ENCODE assay signal across 27 mouse cellular contexts in the genomic region with DNA sequence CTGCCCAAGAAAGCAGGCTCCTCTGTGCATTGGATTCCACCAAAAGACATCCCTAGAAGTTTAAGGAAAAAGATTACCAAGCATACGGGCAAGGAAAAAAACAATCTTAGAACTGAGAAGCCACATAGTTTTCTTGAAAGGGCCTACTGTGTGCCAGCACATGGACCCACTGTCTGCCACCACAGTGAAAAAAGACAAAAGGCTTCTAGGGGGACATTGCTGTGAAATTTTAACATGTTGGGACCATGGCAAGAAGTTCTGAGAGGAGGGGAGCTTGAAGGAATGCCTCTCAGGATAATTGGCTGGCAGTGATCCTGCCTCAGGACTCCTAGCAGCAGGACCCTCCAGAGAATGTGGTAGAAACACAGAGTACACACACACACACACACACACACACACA. TPM values are rescaled to one million over a fixed set of nuclear protein-coding genes. Genes with fewer than 3 reads are reported as not detected.
A peak's percentile ranks its signal among the peaks of the same experiment; 100 is the strongest.
DNase-seq lines count a peak whose midpoint lies in the region; ATAC-seq and TF ChIP-seq lines count a peak whose summit lies in the region.
"Had no signal": no experiment of that assay in that cellular context is flagged by ENCODE, and none has a peak within 500 bp of the region (broad histone marks: within the 10 kb centered on the region; RNA-seq: fewer than 3 reads in every experiment).

No protein-coding gene starts in this region.

- no peaks in the 10 kb centered on the region; the same call in 1 of the 2 replicates for H3K4me1 ChIP-seq in forebrain, embryonic 11.5 days (replicated peaks; ENCODE audit: control insufficient read depth, insufficient read depth, low read length)
- peaks cover 22% of the 10 kb centered on the region for H3K4me1 ChIP-seq in forebrain, embryonic 10.5 days
- H3K4me1 ChIP-seq in limb, embryonic 13.5 days, result peaks cover 87% of the 10 kb centered on the region
- H3K4me1 ChIP-seq in limb, embryonic 10.5 days, result peaks cover 71% of the 10 kb centered on the region
- H3K4me1 ChIP-seq in small intestine, adult 2 months (ENCODE audit: control insufficient read depth, insufficient read depth, insufficient read length, low read length), result peaks cover 18% of the 10 kb centered on the region
- H3K4me1 ChIP-seq in stomach, postnatal 0 days (replicated peaks; ENCODE audit: control insufficient read depth, insufficient read depth), result 0 out of 2 replicates have a peak, but pooled peaks cover 2% of the 10 kb centered on the region
- no peaks in the 10 kb centered on the region for H3K4me1 ChIP-seq in cerebellum, adult 2 months (ENCODE audit: control insufficient read depth, insufficient read depth, low read length)

- ATAC-seq in forebrain, embryonic 11.5 days (replicated peaks; ENCODE audit: low FRiP score), result no peak
- no peak for ATAC-seq in limb, embryonic 13.5 days (ENCODE audit: low FRiP score, low read depth)
- ATAC-seq in stomach, postnatal 0 days (ENCODE audit: low FRiP score, low TSS enrichment), result no peak
- ATAC-seq: CD4-positive, CD25-positive, alpha-beta regulatory T cell, adult 4 months; forebrain, embryonic 14.5 days; forebrain, embryonic 16.5 days had no signal

- TF ChIP-seq EP300 in stomach, postnatal 0 days (optimal IDR thresholded peaks at IDR 0.05), result no peak

- no peaks in the 10 kb centered on the region for H3K36me3 ChIP-seq in forebrain, embryonic 11.5 days (ENCODE audit: control insufficient read depth, insufficient read depth, low read length)
- peaks cover 56% of the 10 kb centered on the region for H3K36me3 ChIP-seq in forebrain, embryonic 10.5 days (replicated peaks)
- peaks cover 75% of the 10 kb centered on the region for H3K36me3 ChIP-seq in limb, embryonic 13.5 days
- peaks cover 88% of the 10 kb centered on the region for H3K36me3 ChIP-seq in limb, embryonic 10.5 days
- H3K36me3 ChIP-seq in small intestine, adult 2 months (ENCODE audit: control insufficient read depth, insufficient read depth, low read length), result peaks cover 23% of the 10 kb centered on the region
- H3K36me3 ChIP-seq in stomach, postnatal 0 days (ENCODE audit: control insufficient read depth, insufficient read depth, low read length), result 0 out of 2 replicates have a peak, but pooled peaks cover 4% of the 10 kb centered on the region
- H3K36me3 ChIP-seq: forebrain, embryonic 12.5 days had no signal

- H3K27ac ChIP-seq in forebrain, embryonic 11.5 days (ENCODE audit: low read depth, low read length), result no peak overlapping the region
- H3K27ac ChIP-seq in forebrain, embryonic 10.5 days, result no peak overlapping the region
- peak overlapping the region; percentile 85 for H3K27ac ChIP-seq in limb, embryonic 13.5 days
- no peak overlapping the region for H3K27ac ChIP-seq in limb, embryonic 10.5 days
- peak overlapping the region; percentile 56 for H3K27ac ChIP-seq in small intestine, adult 2 months (ENCODE audit: insufficient read depth, low read depth, low read length)
- H3K27ac ChIP-seq in stomach, postnatal 0 days (replicated peaks), result peak overlapping the region; percentile 56; the same call in 1 of the 2 replicates
- no peak overlapping the region for H3K27ac ChIP-seq in cerebellum, adult 2 months (ENCODE audit: insufficient read depth, low read length)
- H3K27ac ChIP-seq: embryonic facial prominence, embryonic 13.5 days; forebrain, embryonic 12.5 days had no signal

- TF ChIP-seq POLR2A in small intestine, adult 2 months (IDR thresholded peaks at IDR 0.05; ENCODE audit: low read depth, low read length), result no peak
- TF ChIP-seq POLR2A in cerebellum, adult 2 months (IDR thresholded peaks at IDR 0.05; ENCODE audit: borderline replicate concordance, insufficient read depth, low read length), result no peak

- no peaks in the 10 kb centered on the region for H3K27me3 ChIP-seq in forebrain, embryonic 11.5 days (ENCODE audit: control insufficient read depth, insufficient read depth, low read length)
- no peaks in the 10 kb centered on the region for H3K27me3 ChIP-seq in forebrain, embryonic 10.5 days (ENCODE audit: poor library complexity, severe bottlenecking)
- no peaks in the 10 kb centered on the region for H3K27me3 ChIP-seq in limb, embryonic 13.5 days
- no peaks in the 10 kb centered on the region for H3K27me3 ChIP-seq in limb, embryonic 10.5 days (ENCODE audit: low read depth, poor library complexity, severe bottlenecking)
- H3K27me3 ChIP-seq in small intestine, adult 2 months (ENCODE audit: control insufficient read depth, insufficient read depth, low read length), result no peaks in the 10 kb centered on the region
- H3K27me3 ChIP-seq in stomach, postnatal 0 days (ENCODE audit: control insufficient read depth, insufficient read depth, low read length), result no peaks in the 10 kb centered on the region
- H3K27me3 ChIP-seq in cerebellum, adult 2 months (ENCODE audit: control insufficient read depth, insufficient read depth, low read length), result no peaks in the 10 kb centered on the region
- H3K27me3 ChIP-seq: CH12.LX; embryonic facial prominence, embryonic 13.5 days; embryonic facial prominence, embryonic 15.5 days had no signal

- peak; percentile 29 for DNase-seq in forebrain, embryonic 11.5 days (ENCODE audit: low spot score)
- DNase-seq in forebrain, embryonic 10.5 days (ENCODE audit: extremely low spot score, low spot score), result no peak
- DNase-seq in limb, embryonic 10.5 days (ENCODE audit: low spot score), result no peak
- DNase-seq in stomach, postnatal 0 days (ENCODE audit: low spot score), result no peak
- DNase-seq in left cerebral cortex, postnatal 25 days (ENCODE audit: low spot score in 2 of 2), result no peak
- DNase-seq in cerebellum, adult 2 months, result no peak
- DNase-seq: adrenal gland, adult 2 months; adrenal gland, postnatal 14 days; adrenal gland, postnatal 36 days; B cell, adult 2 months; cerebellum, adult 11-12 months; cerebellum, adult 8-10 months; cerebellum, adult 9-11 months; cerebellum, postnatal 14 days; cerebellum, postnatal 36 days; embryo, embryonic 11 days had no signal

- no peak for TF ChIP-seq CTCF in small intestine, adult 2 months (IDR thresholded peaks at IDR 0.05; ENCODE audit: extremely low read depth, insufficient read length, insufficient replicate concordance, low read depth, low read length)
- TF ChIP-seq CTCF in stomach, postnatal 0 days (IDR thresholded peaks at IDR 0.05; ENCODE audit: low read depth), result no peak
- TF ChIP-seq CTCF in cerebellum, adult 2 months (IDR thresholded peaks at IDR 0.05; ENCODE audit: borderline replicate concordance, insufficient read depth, low read depth, low read length), result no peak

- H3K9me3 ChIP-seq in forebrain, embryonic 11.5 days (ENCODE audit: control insufficient read depth, low read length), result no peaks in the 10 kb centered on the region
- no peaks in the 10 kb centered on the region for H3K9me3 ChIP-seq in forebrain, embryonic 10.5 days
- no peaks in the 10 kb centered on the region for H3K9me3 ChIP-seq in limb, embryonic 13.5 days
- no peaks in the 10 kb centered on the region for H3K9me3 ChIP-seq in limb, embryonic 10.5 days (replicated peaks)
- H3K9me3 ChIP-seq in stomach, postnatal 0 days (ENCODE audit: control insufficient read depth, low read length), result no peaks in the 10 kb centered on the region
- H3K9me3 ChIP-seq: embryonic facial prominence, embryonic 13.5 days; embryonic facial prominence, embryonic 15.5 days; forebrain, embryonic 12.5 days had no signal

- H3K4me2 ChIP-seq in forebrain, embryonic 11.5 days (ENCODE audit: low read depth, low read length, severe bottlenecking), result no peak overlapping the region
- H3K4me2 ChIP-seq in limb, embryonic 13.5 days (replicated peaks), result no peak overlapping the region
- no peak overlapping the region for H3K4me2 ChIP-seq in stomach, postnatal 0 days (replicated peaks; ENCODE audit: low read depth)
- H3K4me2 ChIP-seq: embryonic facial prominence, embryonic 13.5 days; embryonic facial prominence, embryonic 15.5 days; forebrain, embryonic 12.5 days had no signal

- H3K4me3 ChIP-seq in forebrain, embryonic 11.5 days (ENCODE audit: low read depth, low read length), result no peak overlapping the region
- no peak overlapping the region for H3K4me3 ChIP-seq in forebrain, embryonic 10.5 days
- no peak overlapping the region for H3K4me3 ChIP-seq in limb, embryonic 13.5 days
- H3K4me3 ChIP-seq in limb, embryonic 10.5 days, result no peak overlapping the region
- H3K4me3 ChIP-seq in small intestine, adult 2 months (ENCODE audit: low read depth, low read length), result no peak overlapping the region
- no peak overlapping the region for H3K4me3 ChIP-seq in stomach, postnatal 0 days (ENCODE audit: low read depth, low read length)
- no peak overlapping the region for H3K4me3 ChIP-seq in cerebellum, adult 2 months (replicated peaks; ENCODE audit: insufficient read depth, low read depth, low read length)
- H3K4me3 ChIP-seq: embryonic facial prominence, embryonic 13.5 days; embryonic facial prominence, embryonic 15.5 days; erythroblast, embryonic 14.5 days; forebrain, embryonic 12.5 days had no signal

- intact Hi-C loops in left cerebral cortex, postnatal 25 days (cut with DNase I), result no loop called here

- no peak overlapping the region for H3K9ac ChIP-seq in forebrain, embryonic 11.5 days (ENCODE audit: low read length)
- no peak overlapping the region for H3K9ac ChIP-seq in limb, embryonic 13.5 days
- H3K9ac ChIP-seq in stomach, postnatal 0 days (ENCODE audit: low read length), result no peak overlapping the region
- H3K9ac ChIP-seq: embryonic facial prominence, embryonic 13.5 days; embryonic facial prominence, embryonic 15.5 days; forebrain, embryonic 12.5 days had no signal

- WGBS in forebrain, embryonic 11.5 days, result 100% methylated on average over 1 of the region's 1 CpGs
- 93% methylated on average over 1 of the region's 1 CpGs for WGBS in forebrain, embryonic 10.5 days
- WGBS in limb, embryonic 13.5 days, result 78% methylated on average over 1 of the region's 1 CpGs
- WGBS in limb, embryonic 10.5 days, result 95% methylated on average over 1 of the region's 1 CpGs
- 98% methylated on average over 1 of the region's 1 CpGs for WGBS in small intestine, adult 2 months
- 79% methylated on average over 1 of the region's 1 CpGs for WGBS in stomach, postnatal 0 days
- WGBS in cerebellum, adult 2 months, result 100% methylated on average over 1 of the region's 1 CpGs

RNA-seq across cellular contexts. Expression of a gene that starts 19.8 kb away (rescaled TPM):
- polyA plus RNA-seq in forebrain, embryonic 11.5 days (2014; fragmentation: Nextera tagmentation; extraction: Ambion mirVana), result 10.9 and 11.2 TPM in 2 replicates
- polyA plus RNA-seq in forebrain, embryonic 10.5 days (2016; fragmentation: Nextera tagmentation; extraction: Ambion mirVana), result 10.1 and 11.1 TPM in 2 replicates
- 61.5 and 64.9 TPM in 2 replicates for polyA plus RNA-seq in limb, embryonic 13.5 days (2015; fragmentation: Nextera tagmentation; extraction: Ambion mirVana)
- polyA plus RNA-seq in limb, embryonic 10.5 days (2016; fragmentation: Nextera tagmentation; extraction: Ambion mirVana), result 31.6 and 49.9 TPM in 2 replicates
- 7.7 and 17.9 TPM in 2 replicates for polyA plus RNA-seq in small intestine, adult 2 months (2012; rRNA removed)
- 11.3 and 11.6 TPM in 2 replicates for polyA plus RNA-seq in stomach, postnatal 0 days (2015; fragmentation: Nextera tagmentation; extraction: Ambion mirVana)
- total RNA-seq in left cerebral cortex, postnatal 25 days (2021), result 1 to 10 TPM; 2.1 to 3.2 TPM
- 3.9 and 4.4 TPM in 2 replicates for polyA plus RNA-seq in cerebellum, adult 2 months (2012; rRNA removed)
- total RNA-seq: CH12.LX, MEL had no signal
- polyA plus RNA-seq: erythroblast, embryonic 14.5 days had no signal

Comparison
In these comparisons a context has a peak if more than half of its experiments do, and no peak if none do; other contexts are left out.
1. H3K27ac ChIP-seq: peak in limb, embryonic 13.5 days (single experiment), small intestine, adult 2 months (single experiment) and stomach, postnatal 0 days (single experiment); none in forebrain, embryonic 11.5 days (single experiment), forebrain, embryonic 10.5 days (single experiment), limb, embryonic 10.5 days (single experiment) and cerebellum, adult 2 months (single experiment).